25 mouse cellular contexts compared by ENCODE assay signal in the genomic region with DNA sequence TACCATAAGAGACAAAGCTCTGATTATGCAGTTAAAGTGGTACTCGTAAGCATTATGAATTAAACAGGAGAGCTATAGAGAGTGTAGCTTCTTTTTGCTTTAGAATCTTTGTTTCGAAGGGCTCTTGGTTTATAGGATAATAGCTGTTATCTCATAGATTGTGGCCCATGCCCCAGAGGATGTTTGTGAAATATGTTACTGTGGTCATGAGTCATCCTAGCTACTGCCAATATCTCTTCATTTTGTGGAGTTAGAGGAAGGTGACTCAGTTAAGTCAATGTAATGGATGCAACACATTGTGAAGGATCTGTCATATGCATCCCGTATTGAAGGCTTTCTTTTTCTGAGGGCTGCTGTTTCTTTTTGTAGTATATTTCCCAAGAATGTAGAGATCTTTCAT.
DNase-seq lines count a peak whose midpoint lies in the region; ATAC-seq lines count a peak whose summit lies in the region.
"Had no signal": no experiment of that assay in that cellular context is flagged by ENCODE, and none has a peak within 500 bp of the region (broad histone marks: within the 10 kb centered on the region; RNA-seq: fewer than 3 reads in every experiment).

No protein-coding gene starts in this region.

- H3K9me3 ChIP-seq in liver, embryonic 12.5 days (replicated peaks), result no peaks in the 10 kb centered on the region
- H3K9me3 ChIP-seq: heart, embryonic 10.5 days; hindbrain, embryonic 13.5 days had no signal

- H3K4me1 ChIP-seq in liver, embryonic 12.5 days, result no peaks in the 10 kb centered on the region
- H3K4me1 ChIP-seq: heart, embryonic 10.5 days; hindbrain, embryonic 13.5 days had no signal

- no peak overlapping the region for H3K4me3 ChIP-seq in liver, embryonic 12.5 days
- H3K4me3 ChIP-seq: gastrocnemius, adult 2 months; heart, adult 2 months; heart, embryonic 10.5 days; hindbrain, embryonic 13.5 days had no signal

- 66% methylated on average over 3 of the region's 3 CpGs for WGBS in liver, embryonic 12.5 days (ENCODE audit: insufficient replicate concordance)

- no peak overlapping the region for H3K9ac ChIP-seq in liver, embryonic 12.5 days
- H3K9ac ChIP-seq: forebrain, postnatal 0 days; hindbrain, embryonic 13.5 days had no signal

- no peaks in the 10 kb centered on the region for H3K27me3 ChIP-seq in liver, embryonic 12.5 days (replicated peaks)
- H3K27me3 ChIP-seq: hindbrain, embryonic 13.5 days; Patski had no signal

- H3K36me3 ChIP-seq in liver, embryonic 12.5 days, result no peaks in the 10 kb centered on the region
- H3K36me3 ChIP-seq: heart, embryonic 10.5 days; hindbrain, embryonic 13.5 days had no signal

- no peak for ATAC-seq in liver, embryonic 12.5 days
- no peak for ATAC-seq in erythroid progenitor cell, adult 5-6 weeks (replicated peaks; ENCODE audit: low FRiP score, poor library complexity, severe bottlenecking)
- ATAC-seq: forebrain, embryonic 14.5 days; forebrain, postnatal 0 days; hindbrain, embryonic 16.5 days; inflammation-experienced regulatory T-cells, adult 6 months; intestine, embryonic 16.5 days; Patski had no signal

- H3K4me2 ChIP-seq in liver, embryonic 12.5 days, result no peak overlapping the region
- H3K4me2 ChIP-seq: hindbrain, embryonic 13.5 days had no signal

- peak; percentile 97 for DNase-seq in 416B (ENCODE audit: low read depth)
- peak; percentile 24 for DNase-seq in MEL-GATA-1-ER (ENCODE audit: extremely low read depth, low read depth)
- DNase-seq in adipocyte (ENCODE audit: low spot score), result peak; percentile 39
- DNase-seq in thymus, adult 18-20 months, result no peak
- DNase-seq in heart, adult 18-20 months, result no peak
- DNase-seq: adrenal gland, adult 2 months; adrenal gland, postnatal 14 days; cerebellum, adult 11-12 months; cerebellum, adult 8-10 months; cerebellum, postnatal 14 days; forebrain, postnatal 0 days; gastrocnemius, adult 2 months; gastrocnemius, postnatal 14 days; heart, adult 2 months; kidney, adult 18-20 months; kidney, adult 9 months had no signal

- H3K27ac ChIP-seq in liver, embryonic 12.5 days, result no peak overlapping the region
- H3K27ac ChIP-seq: gastrocnemius, adult 2 months; heart, adult 2 months; heart, embryonic 10.5 days; hindbrain, embryonic 13.5 days had no signal

Comparison
In these comparisons a context has a peak if more than half of its experiments do, and no peak if none do; other contexts are left out.
1. DNase-seq: peak in 416B (single experiment), MEL-GATA-1-ER (single experiment) and adipocyte (single experiment); none in thymus, adult 18-20 months (0 of 2) and heart, adult 18-20 months (0 of 2).